Mouse (Mus musculus) adrenal gland (tissue): ENCODE data around the gene Slc43a3.
"Not testable (repeated sequence)": the region's sequence is repeated elsewhere in the genome, so short reads cannot be mapped to it uniquely, and the experiment has no call there.

Experiments used
- intact Hi-C: fragments of 180-260 bp; cut with DNase I; formaldehyde crosslinking; loops from one replicate; pipeline ENCODE4 v1.15.1; 2025
- long read RNA-seq, 2 experiments: library from polyadenylated mRNA; unstranded; transcript quantifications; one replicate each; pipeline ENCODE4 v2.0.0; 2020; ENCODE audit warnings: borderline replicate concordance in 1 of 2; ENCODE audit not compliant: insufficient replicate concordance in 1 of 2

Gene Slc43a3
- long read RNA-seq, experiment 1, transcript Slc43a3-201 (13 exons, 2,583 nt) = major isoform, 39 of 63 reads
- long read RNA-seq, experiment 1, partial matches to known transcripts = 8 of 63 reads
- long read RNA-seq, experiment 1, other reads (novel, unspliced or antisense) = 16 of 63 reads
- long read RNA-seq, experiment 2, transcript Slc43a3-201 (13 exons, 2,583 nt) = major isoform, 37 of 71 reads
- long read RNA-seq, experiment 2, partial matches to known transcripts = 11 of 71 reads
- long read RNA-seq, experiment 2, other reads (novel, unspliced or antisense) = 23 of 71 reads

DNA sequence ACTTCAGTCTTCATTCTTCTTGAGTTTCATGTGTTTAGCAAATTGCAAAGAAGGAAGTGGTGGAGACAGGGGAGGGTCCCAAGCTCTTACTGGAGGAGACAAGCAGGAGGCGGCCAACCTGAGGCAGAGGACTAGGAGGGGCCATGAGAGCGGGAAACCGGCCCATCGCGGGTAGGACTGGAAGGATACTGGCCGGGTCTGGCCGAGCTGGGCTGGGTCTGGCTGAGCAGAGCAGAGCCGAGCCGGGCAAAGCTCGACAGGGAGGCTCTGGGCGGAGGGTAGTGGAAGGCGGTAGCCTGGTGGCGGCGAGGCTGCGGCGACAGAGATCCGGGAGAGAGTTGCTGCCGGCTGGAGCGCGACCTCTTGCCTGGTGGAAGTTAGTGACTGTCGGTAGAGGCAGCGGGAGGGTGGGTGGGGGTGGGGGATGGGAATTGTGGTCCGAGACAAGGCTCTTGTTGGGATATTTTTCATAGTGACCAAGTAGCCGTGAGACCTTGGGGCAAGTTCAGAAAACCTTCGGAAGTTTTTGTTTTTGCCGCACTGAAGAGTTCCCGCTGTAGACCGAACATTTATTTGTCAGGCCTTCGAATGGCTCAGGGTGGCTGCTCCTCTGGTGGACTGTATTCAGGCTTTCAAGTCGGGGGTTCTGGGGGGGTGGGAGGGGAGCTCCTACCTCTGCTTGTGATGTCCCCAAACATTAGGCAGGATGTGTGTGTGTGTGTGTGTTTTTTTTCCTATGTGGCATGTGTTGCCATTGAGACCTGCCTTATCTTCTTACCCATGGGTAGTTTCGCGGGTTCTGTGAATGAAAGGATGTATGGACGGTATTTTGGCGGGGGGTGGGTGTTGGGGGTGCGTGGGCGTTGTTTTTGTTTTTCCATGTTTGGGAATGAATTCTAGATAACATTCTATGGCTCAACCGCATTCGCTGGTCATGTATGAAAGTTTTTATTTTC, at the start of gene Slc43a3:
Slc43a3 (plus strand) TSS at position 106 of the 956 bp plus-strand sequence.
- intact Hi-C loops = no loop called here

DNA sequence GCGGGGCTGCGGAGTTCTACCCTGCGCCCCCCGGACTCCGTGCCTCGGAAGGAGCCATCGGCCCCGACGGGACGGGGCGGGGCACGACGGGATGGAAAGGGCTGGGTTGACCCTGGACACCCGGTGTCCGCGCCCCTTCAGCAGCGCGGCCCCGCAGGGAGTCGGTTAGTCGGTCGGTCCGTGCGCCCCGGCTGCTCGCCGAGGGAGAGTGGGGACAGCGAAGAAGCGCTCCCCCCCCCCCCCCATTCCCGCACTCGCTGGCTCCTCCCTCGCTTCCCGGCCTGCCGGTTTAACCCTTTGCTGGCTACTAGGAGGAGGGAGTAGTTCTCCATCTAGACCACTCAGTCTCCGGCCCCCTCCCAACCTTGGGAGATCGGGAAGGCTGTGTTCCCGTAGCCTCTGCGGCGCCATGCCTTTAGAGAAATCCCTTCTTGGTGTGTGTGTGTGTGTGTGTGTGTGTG, 49.5 kb upstream of the Slc43a3 start:
- intact Hi-C loops = loop anchor here (2.0 kb wide), 1 partner anchor 56 kb away; no protein-coding TSS in a partner anchor

DNA sequence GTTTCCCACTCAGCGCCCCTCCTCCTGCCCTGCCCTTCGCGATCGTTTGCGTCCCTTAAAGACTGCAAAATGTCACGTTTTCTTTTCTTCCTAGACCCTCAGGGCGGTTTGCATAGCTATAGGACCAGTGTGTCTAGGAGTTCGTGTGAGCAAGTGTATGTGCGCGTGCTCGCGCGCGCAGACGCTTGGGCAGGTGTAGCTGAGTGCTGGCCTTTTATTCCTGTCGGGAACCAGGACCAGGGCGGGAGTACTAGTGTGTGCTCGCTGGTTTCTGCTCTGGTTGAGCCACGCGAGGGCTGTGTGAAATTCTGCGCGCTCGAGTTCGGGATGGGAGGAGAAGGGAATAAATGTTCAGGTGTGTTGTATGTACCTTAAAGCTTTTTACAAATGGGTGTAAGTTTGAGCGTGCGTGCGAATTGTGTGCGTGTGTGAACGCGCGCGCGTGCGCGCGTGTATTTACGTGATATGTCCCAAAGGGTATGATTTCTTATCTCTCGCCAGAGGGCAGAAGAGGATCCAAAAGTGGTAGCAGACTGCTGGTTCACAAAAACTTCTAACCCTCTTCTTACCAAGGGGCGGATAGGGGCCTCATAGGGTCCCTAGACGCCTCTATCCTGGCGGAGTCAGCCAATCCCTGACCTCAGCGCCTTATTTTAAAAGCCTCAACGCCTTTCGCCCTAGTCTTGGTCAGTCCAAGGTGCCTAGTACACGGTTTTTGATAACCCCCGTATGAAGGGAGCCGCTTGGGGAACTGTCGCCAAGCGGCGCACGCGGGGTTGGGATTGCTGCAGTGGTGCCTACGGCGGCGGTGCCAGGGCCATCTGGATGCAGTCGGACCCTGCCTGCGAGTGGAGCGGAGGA, 48.7 kb upstream of the Slc43a3 start:
- intact Hi-C loops = loop anchor here (2.0 kb wide), 1 partner anchor 57 kb away; no protein-coding TSS in a partner anchor

DNA sequence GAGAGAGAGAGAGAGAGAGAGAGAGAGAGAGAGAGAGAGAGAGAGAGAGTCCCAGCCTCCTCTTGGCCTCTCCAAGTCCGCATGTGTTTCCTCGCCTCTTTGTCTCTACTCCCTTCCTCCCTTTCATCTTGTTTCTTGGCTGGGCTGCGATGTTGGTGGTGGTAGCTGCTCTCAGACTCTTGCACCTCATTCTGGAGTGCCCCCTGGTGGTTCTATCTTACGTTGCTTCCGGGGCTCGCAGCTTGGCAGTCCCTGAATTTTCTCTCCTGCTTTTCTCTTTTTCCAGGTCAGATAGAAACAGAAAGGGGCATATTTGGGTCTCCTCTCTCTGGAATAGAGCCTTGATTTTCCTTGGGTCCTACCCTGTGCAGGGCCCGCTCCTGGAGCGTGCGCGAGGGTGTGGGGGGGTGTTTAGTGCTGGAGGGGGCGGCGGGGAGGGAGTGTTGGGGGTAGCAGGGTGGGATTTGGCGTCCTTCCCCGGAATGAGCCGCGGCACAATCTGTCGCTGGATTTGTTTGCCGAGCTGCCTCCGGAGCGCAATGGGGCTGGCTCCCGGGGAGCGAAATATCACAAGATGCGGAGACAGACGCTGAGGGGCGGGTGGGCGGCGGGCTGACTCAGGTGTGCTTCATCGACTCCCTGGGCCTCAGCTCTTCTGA, 47.6 kb upstream of the Slc43a3 start:
- intact Hi-C loops = no loop called here

DNA sequence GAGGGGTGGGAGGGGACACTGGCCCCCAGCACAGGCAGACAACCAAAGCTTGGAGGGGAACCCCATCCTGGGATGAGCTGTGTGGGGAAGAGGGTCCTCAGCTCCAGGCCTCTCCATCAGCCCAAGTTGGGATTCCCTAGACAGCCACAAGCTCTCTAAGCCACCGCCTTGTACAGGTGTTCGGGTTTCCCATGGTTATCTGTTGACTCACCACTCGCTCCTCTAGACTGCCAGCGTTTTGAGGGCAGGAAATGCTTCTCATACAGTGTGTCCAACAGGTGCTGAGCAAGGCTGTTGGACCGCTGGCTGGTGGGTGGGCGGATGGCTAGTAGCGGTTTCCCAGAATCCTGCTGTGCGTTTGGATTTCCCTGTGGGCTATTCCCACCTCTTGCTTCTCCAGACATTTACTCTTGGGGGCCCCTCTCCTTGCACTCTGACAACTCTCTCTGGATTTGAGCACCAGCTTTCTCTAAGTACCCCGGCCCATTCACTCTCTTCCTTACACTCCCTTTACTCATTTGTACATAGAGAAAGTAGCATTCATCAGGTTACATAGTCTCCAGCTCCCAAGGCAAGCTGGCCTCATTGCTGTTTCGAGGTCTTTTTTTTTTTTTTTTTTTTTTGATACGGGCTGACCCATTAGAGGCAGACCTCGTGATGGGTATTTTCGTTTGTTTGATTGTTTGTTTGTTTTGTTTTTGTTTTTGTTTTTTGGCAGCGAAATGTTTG, 46.9 kb upstream of the Slc43a3 start:
- intact Hi-C loops = loop anchor here (5.0 kb wide), 1 partner anchor 118 kb away; no protein-coding TSS in a partner anchor

DNA sequence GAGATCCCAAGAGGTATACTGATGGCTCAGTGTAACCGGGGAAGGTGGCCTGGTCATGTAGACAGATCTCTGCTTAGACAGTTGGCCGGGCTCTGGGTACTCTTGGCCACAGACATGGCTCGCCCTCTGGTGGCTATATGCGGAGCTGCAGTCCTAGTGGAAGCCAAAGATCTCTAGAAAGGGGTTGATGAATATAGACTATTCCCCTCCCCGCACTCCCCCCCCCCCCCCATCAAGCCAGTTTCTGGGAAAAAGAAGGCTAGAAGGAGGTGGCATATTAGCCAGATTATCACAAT, 46.4 kb upstream of the Slc43a3 start:
- intact Hi-C loops = loop anchor here (5.0 kb wide), 1 partner anchor 117 kb away; no protein-coding TSS in a partner anchor

DNA sequence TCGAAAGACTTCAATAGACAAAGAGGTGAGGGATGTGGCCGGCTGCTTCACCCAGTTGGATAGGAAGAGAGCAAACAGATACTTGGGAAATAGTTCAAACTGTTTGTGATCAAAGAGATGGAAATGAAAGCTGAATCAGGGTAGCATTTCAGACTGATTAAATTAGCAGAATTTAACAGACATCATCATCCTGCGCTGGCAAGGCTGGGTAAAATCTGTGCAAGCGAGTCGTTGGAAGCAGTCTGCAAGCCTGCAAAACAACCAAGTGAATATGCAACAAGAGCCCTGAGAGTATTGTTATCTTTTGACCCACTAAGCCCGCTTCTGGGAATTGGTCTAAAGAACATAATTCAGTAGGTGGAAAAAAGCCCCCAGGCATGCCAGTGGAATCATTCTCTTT, 43.0 kb upstream of the Slc43a3 start:
- intact Hi-C loops = loop anchor here (5.0 kb wide), 1 partner anchor 114 kb away; no protein-coding TSS in a partner anchor

DNA sequence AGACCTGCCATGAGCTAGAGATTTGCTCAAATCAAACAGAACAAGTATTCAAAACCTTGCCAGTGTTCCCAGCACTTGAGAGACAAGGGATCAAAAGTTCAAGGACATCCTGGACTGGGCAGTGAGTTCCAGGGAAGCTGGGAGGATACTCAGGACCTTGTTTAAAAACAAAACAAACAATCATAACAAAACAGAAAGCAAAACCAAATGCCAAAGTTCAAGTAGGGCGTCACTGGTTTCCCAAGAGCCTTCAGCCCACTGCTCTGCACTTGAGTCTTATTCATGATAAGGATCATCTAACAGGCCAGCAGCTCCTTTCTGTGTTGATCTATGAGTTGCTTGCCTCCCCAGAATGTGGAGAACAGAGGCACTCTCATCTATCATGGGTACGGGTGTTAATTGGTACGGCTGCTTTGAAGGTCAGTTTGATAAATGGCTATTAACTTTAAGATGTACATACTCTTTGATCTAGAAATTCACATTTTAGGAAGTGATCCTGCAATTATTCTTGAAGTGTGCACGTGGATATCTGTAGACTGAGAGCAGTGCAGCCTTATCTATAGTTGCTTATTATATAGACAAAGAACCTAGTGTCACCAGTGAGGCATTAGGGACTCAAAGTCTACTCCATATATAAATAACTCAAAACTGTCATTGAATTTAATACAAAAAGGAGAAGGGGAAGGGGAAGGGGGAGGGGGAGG, 40.7 kb upstream of the Slc43a3 start:
- intact Hi-C loops = no loop called here

DNA sequence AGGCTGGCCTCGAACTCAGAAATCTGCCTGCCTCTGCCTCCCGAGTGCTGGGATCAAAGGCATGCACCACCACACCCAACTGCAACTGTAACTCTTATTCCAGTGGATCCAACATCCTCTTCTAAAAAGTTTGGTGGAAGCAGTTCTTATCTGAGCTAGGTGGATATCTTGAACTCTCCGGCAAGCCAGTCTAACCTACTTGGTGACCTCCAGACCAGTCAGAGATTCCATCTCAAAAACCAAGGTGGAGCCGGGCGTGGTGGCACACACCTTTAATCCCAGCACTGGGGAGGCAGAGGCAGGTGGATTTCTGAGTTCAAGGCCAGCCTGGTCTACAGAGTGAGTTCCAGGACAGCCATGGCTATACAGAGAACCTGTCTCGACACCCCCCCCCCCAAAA, 39.7 kb upstream of the Slc43a3 start:
- intact Hi-C loops = not testable (repeated sequence)

DNA sequence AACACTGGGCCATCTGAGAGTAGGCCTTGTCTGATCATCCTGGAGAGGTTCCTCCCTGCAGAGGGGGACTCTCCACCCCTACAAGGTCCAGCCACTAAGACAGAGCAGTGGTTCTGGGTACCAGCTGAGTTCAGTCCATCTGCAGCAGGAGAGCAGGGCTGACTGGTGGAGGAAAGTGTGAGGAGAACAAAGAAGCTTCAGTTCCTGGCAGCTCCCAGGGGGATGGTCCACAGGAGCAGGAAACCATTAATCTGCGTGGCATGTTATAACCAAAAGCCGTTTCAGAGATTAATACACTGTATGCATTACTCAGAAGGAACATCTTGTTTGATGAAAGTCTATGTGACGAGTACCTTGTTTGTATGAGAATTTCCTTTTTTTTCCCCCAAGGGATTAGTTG, 23.7 kb upstream of the Slc43a3 start:
- intact Hi-C loops = no loop called here

DNA sequence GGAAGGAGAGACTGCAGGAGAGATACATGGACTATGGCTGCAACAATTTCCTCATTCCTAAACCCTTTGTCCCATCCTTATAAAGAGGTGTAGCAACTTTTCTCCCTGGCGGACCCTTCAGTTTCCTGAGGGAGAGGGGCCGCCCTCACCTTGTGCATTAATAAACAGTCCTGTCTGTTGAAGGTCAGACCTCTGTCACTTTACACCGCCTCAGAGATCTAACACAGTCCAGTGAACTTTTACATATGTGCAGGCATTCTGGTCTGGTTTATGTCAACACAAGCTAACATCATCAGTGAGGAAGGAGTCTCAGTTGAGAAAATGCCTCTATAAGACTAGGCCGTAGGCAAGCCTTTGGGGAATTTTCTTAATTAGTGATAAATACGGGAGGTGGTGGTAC, 22.5 kb upstream of the Slc43a3 start:
- intact Hi-C loops = no loop called here

DNA sequence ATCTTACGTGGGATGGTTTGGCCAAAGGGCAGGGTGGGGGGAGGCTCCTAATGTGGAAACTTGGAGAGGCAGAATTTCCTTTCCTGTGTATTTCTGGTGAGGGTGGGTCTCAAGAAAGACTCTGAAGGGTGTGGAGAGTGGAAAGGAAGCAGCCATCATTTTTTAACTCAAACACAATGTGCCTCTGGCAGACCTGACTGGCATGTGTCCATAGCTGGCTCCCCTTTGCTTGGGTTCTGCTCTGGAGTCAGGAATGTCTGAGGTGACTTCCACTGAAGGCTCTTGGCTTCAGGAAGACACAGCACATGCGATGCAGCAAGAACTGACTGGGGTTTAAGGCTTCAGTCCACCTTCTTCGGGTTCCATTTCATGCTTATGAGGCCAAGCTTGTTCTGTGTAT, 21.0 kb upstream of the Slc43a3 start:
- intact Hi-C loops = no loop called here

DNA sequence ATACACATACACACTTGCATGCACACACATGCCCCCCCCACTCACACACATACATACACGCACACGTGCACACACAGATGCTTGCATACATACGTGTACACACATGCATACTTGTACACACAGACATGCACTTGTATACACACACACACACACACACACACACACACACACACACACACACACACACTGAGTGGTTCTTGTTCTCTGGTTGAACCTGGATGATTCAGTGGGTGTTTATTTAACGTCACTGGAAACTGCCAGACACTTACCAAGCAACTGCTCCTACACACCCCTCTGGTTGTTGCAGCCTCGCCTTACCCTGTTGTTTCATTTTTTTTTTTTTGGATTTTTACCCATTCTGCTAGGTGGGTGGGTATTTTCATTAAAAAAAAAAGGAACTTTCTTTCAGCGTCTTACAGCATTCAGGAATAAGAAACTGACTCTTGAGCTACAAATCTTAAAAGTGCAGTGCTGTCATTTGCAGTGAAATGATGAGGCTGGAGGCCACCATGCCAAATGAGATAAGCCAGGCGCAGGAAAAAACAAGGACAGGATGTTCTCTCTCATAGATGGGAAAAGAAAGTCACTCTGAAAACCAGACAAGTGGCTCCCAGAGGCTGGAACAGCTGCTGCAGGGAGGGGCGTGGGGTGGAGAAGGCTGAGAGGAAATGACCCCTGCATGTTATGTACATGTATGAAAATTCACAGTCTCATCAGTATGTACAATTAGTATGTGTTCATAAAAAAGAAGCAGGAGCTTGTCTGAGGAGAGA, 19.6 kb upstream of the Slc43a3 start:
- intact Hi-C loops = no loop called here

DNA sequence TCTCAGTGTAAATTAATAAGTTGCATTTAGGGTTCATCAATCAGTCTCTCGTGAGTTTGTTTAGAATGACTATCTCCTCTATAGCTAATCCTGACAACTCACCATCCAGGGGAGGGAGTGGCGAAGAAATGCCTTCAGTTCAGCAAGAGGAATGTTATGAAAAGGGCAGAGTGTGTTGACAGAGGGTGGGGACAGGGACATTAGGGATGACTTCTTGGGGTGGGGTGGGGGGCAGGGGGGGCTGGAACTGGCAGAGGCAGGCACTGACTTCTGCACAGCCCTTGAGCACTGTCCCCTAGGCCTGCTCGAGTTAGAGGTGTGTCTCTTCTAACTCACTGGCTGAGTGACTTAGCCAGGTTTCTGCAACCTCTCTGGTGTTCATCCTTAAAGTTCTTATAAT, 18.2 kb upstream of the Slc43a3 start:
- intact Hi-C loops = no loop called here

DNA sequence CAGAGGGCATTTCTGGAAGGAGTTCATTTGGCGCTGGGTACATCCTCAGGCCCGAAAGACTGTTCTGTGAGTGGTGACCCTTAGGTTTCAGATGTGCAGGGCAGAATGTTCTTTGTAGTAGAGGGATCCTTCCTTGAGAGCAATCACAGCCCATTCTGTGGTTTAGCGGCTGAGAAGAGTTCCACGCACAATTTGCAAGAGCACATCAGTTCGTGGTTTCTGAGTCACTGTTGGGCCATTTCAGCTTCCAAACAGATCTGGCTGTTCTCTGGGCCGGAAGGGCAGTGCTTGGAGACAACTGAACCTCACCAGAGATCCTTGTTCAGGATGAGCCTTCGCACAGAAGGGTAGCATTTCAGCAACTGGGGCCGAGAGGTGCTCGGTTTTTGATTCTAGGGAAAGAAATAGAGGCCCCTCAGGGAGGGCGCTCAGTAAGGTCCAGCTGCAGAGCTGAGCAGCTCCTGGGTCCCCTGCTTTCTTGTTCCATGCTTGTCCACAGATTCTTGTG, 16.7 kb upstream of the Slc43a3 start:
- intact Hi-C loops = no loop called here

DNA sequence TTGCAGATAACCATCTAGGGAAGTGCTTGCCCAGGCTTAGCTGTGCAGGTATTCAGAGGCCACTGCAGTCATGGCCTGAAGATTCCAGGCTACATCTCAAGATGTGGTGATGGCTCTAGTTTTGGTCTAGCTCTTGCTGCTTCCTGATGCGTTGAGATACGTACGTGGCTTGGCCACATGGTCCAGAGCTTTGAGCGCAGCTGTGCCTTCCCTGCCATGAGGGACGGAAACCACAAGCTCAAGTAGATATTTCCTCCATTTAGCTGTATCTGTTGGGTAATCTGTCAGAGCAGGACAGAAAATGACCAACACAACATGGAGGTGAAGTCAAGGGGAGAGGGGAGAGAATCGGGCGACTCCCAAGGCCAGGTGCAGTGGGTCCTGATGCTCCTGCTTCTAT, 6.2 kb upstream of the Slc43a3 start:
- intact Hi-C loops = no loop called here

DNA sequence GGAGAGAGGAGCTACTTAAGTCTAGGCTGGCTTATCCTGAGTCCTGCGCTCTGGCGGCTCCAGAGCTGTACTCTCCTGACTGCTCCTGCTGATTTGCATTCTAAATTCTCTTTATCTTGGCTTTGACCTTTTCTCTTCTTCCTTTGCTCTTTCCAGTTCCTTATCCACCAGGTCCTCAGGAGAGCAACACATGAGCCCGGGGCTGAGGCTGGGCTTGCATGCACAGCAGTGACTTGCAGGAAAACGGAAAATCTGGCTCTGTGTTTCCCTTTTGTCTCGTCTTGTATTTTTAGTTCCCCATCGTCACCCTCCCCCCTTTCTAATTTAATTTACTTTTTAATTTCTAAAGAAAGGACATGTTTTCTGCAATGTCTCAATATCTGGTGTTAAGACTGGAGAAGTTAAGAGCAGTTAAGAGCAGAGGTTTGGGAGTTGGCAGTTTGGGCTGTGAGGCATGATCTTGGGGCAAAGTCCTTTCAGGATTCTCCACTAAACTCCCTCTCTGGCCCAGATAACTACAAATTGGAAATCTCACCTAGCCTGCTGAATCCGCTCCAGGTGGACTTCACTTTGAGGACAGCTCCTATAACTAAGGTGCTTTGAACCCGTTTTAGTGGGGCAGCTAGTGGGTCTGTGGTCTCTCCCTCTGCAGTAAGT, 2.3 kb upstream of the Slc43a3 start:
- intact Hi-C loops = no loop called here

DNA sequence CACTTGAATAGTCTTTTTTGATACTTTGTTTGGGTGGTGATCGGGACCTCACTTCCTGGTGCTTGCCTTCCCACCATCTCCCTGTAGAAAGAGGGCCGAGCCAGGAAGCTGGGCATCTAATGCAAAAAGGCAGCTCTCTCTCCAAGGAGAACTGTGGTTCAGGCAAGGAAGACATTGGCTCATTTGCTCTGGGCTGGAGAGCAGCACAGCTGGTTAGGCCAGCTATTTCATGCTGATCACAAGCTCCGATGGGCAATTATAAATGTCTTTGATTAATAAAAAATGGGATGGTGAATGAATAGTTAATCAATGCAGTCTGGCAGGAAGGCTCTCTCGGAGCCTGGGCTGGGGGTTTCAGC, 1.8 kb upstream of the Slc43a3 start:
- intact Hi-C loops = no loop called here
